Mouse (Mus musculus): ENCODE data around the gene Six2. TPM values are rescaled to one million over a fixed set of nuclear protein-coding genes. Genes with fewer than 3 reads are reported as not detected.

Six2 gene
- total RNA-seq (2021): under 1 TPM in 1 of 2 experiments, not detected in 1; 0.48 TPM

- no peak for DNase-seq
Measured at GRCm38 (mm10) chr17:85688236-85688910, at the start of gene Six2. TSS of gene Six2 (minus strand) at chr17:85688274.

GRCm38 (mm10) chr17:85737090-85737780, 49.2 kb upstream of the Six2 start:
- DNase-seq: no peak

GRCm38 (mm10) chr17:85731329-85731728, 43.3 kb upstream of the Six2 start:
- DNase-seq: no peak

- no peak for DNase-seq
Measured at GRCm38 (mm10) chr17:85730231-85731015, 42.3 kb upstream of the Six2 start.

- peak; percentile 10 to 12 for DNase-seq
Measured at GRCm38 (mm10) chr17:85728071-85728718, 40.1 kb upstream of the Six2 start.

GRCm38 (mm10) chr17:85725988-85726387, 37.9 kb upstream of the Six2 start:
- DNase-seq: no peak

- no peak for DNase-seq
Measured at GRCm38 (mm10) chr17:85723166-85723565, 35.1 kb upstream of the Six2 start.

GRCm38 (mm10) chr17:85717266-85717665, 29.2 kb upstream of the Six2 start:
- DNase-seq: no peak

GRCm38 (mm10) chr17:85715784-85716183, 27.7 kb upstream of the Six2 start:
- DNase-seq: no peak

GRCm38 (mm10) chr17:85714370-85714769, 26.3 kb upstream of the Six2 start:
- DNase-seq: no peak

GRCm38 (mm10) chr17:85712874-85713273, 24.8 kb upstream of the Six2 start:
- no peak for DNase-seq

GRCm38 (mm10) chr17:85704369-85705260, 16.5 kb upstream of the Six2 start:
- no peak for DNase-seq

GRCm38 (mm10) chr17:85700028-85700427, 12.0 kb upstream of the Six2 start:
- DNase-seq: no peak

- no peak for DNase-seq
Measured at GRCm38 (mm10) chr17:85698643-85699042, 10.6 kb upstream of the Six2 start.

GRCm38 (mm10) chr17:85697976-85698375, 9.9 kb upstream of the Six2 start:
- no peak for DNase-seq

GRCm38 (mm10) chr17:85694499-85694898, 6.4 kb upstream of the Six2 start:
- no peak for DNase-seq

- no peak for DNase-seq
Measured at GRCm38 (mm10) chr17:85693101-85693500, 5.0 kb upstream of the Six2 start.

- DNase-seq: no peak
Measured at GRCm38 (mm10) chr17:85692594-85692993, 4.5 kb upstream of the Six2 start.

- no peak for DNase-seq
Measured at GRCm38 (mm10) chr17:85691701-85692536, 3.8 kb upstream of the Six2 start.

- no peak for DNase-seq
Measured at GRCm38 (mm10) chr17:85690969-85691335, 2.9 kb upstream of the Six2 start.
